Mouse (Mus musculus) Patski (cell line): ENCODE data around the gene Wfdc9. TPM values are rescaled to one million over a fixed set of nuclear protein-coding genes. Genes with fewer than 3 reads are reported as not detected.
"Not testable (repeated sequence)": the region's sequence is repeated elsewhere in the genome, so short reads cannot be mapped to it uniquely, and the experiment has no call there.

Source experiments
- ATAC-seq: fragments of 100-300 bp; one replicate; pipeline ENCODE4 v1.8.0; 2021
- CTCF ChIA-PET: fragments of 350-600 bp; sonication (Branson Sonifier 250); formaldehyde crosslinking; loops from one replicate; lab custom pipeline; 2022; ENCODE audit warnings: inconsistent platforms; lab: Charles Lee
- POLR2A ChIA-PET: fragments of 350-600 bp; sonication (Branson Sonifier 250); formaldehyde crosslinking; loops from one replicate; lab custom pipeline; 2022; ENCODE audit warnings: antibody characterized with exemption, inconsistent platforms; lab: Charles Lee
- DNase-seq: peaks from one replicate; pipeline ENCODE4 v3.0.0-alpha.2; 2011; ENCODE audit warnings: low read depth, low spot score
- H3K27me3 ChIP-seq: fragments of 371-371 bp; one replicate; pipeline ENCODE4 v1.5.1; 2021
- CTCF ChIP-seq: fragments of 100-300 bp; IDR thresholded peaks from one replicate; pipeline ENCODE4 v1.5.1; 2021
- in situ Hi-C: fragments of 300-500 bp; cut with MboI; formaldehyde crosslinking; loops from 3 replicates; pipeline ENCODE4 v1.11.1; 2018; ENCODE audit warnings: low pct_unique_long_range_greater_than_20kb, mixed read lengths
- polyA plus RNA-seq: library from polyadenylated mRNA; unstranded; gene quantifications from one replicate; pipeline ENCODE4 v1.2.3, GENCODE M21; 2021

Wfdc9 gene
- polyA plus RNA-seq, 1 experiment from 2014 or later, result not detected

- peaks cover 7% of the 10 kb centered on the region for H3K27me3 ChIP-seq
- peak; percentile 28 for TF ChIP-seq CTCF
- DNase-seq, result no peak
- in situ Hi-C loops, result no loop called here
- ChIA-PET CTCF (interaction anchor here (0.9 kb wide), 1 partner anchor 13 kb away, joined by 3 read pairs; no protein-coding TSS in a partner anchor), POLR2A (no interaction called here)
- no peak for ATAC-seq
These were observed 21.1 kb downstream of the Wfdc9 start for GRCm38 (mm10) chr2:164635266-164635665.

DNA sequence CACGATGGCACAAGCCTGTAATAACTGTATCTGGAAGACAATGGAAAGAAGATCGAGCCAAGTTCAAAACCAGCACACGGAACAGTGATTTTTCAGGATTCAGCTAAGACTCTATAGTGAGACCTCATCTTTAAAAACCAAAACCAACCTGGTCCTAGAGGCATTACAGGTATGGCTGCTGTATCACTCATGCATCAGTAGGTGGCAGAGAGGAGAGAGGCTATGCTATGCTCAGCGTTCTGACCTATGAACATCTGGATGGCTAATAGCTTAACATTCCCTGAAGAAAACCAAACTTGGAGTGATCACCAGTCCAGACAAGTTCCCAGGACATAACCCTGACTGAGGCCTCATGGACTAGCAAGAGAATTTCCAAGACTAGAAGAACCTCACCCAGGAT is 34.6 kb downstream of the Wfdc9 start:
- TF ChIP-seq CTCF, result no peak
- ChIA-PET CTCF (no interaction called here), POLR2A (interaction anchor here (0.6 kb wide), 1 partner anchor 41 kb away, joined by 3 read pairs; no protein-coding TSS in a partner anchor)
- DNase-seq, result no peak
- ATAC-seq, result no peak
- H3K27me3 ChIP-seq, result peaks cover 11% of the 10 kb centered on the region
- in situ Hi-C loops, result no loop called here

- in situ Hi-C loops, result no loop called here
- POLR2A ChIA-PET, result no interaction called here
- DNase-seq, result no peak
- TF ChIP-seq CTCF, result no peak
- H3K27me3 ChIP-seq, result peaks cover 4% of the 10 kb centered on the region
- no peak for ATAC-seq
- CTCF ChIA-PET, result interaction anchor here (1.4 kb wide), 1 partner anchor 10 kb away, joined by 6 read pairs; no protein-coding TSS in a partner anchor
These were observed 37.3 kb downstream of the Wfdc9 start for GRCm38 (mm10) chr2:164619050-164619449.

DNA sequence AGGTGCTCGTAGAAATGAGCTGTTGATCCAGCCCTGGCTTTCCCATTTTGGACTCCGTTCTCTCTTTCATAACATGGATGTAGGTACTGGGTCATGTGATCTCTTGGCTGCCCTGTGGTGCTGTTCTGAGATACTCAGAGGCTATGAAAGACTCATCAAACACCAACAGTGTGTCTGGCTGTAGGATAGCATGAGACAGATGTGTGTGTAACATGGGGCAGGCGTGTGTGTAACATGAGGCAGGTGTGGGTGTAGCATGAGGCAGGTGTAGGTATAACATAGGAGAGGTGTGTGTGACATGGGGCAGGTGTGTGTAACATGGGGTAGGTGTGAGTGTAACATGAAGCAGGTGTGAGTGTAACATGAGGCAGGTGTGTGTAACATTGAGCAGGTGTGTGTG is 41.0 kb downstream of the Wfdc9 start:
- in situ Hi-C loops, result no loop called here
- DNase-seq, result no peak
- no peak for TF ChIP-seq CTCF
- ChIA-PET POLR2A (no interaction called here), CTCF (no interaction called here)
- no peaks in the 10 kb centered on the region for H3K27me3 ChIP-seq
- ATAC-seq, result no peak

GRCm38 (mm10) chr2:164613471-164613870 is 42.9 kb downstream of the Wfdc9 start, which contains the start of the genes Wfdc6b and Wfdc8:
Gene Wfdc6b (plus strand): TSS chr2:164613522.
Gene Wfdc8 (minus strand): TSS chr2:164613626.
- CTCF ChIA-PET, DNase-seq: not testable (repeated sequence)

DNA sequence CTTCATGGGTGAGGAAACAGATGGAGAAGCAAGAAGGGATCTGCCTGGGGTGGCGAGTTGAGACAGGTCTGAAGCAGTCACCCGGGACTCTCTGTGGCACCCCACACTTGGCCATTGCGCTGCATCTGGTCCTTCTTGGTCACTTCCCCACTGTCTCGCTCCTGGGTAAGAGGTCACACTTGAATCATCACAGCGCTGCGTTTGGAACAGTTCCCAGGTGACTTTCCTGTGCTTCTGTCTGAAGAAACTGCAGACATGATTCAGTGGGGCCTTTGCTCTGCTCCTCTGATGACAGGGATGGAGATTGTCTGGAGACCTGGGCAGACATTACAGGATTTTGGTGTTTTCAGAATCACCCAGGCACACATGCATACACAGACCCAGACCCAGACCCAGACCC is 47.6 kb downstream of the Wfdc9 start:
- in situ Hi-C loops, result no loop called here
- ChIA-PET CTCF (no interaction called here), POLR2A (no interaction called here)
- no peak for TF ChIP-seq CTCF
- ATAC-seq (no peak), DNase-seq (peak; percentile 88)
- H3K27me3 ChIP-seq, result no peaks in the 10 kb centered on the region

More at GRCm38 (mm10) chr2:164613471-164613870, 42.9 kb downstream of the Wfdc9 start, which contains the start of the genes Wfdc6b and Wfdc8:
- H3K27me3 ChIP-seq, POLR2A ChIA-PET, ATAC-seq, in situ Hi-C loops: not testable (repeated sequence)

DNA sequence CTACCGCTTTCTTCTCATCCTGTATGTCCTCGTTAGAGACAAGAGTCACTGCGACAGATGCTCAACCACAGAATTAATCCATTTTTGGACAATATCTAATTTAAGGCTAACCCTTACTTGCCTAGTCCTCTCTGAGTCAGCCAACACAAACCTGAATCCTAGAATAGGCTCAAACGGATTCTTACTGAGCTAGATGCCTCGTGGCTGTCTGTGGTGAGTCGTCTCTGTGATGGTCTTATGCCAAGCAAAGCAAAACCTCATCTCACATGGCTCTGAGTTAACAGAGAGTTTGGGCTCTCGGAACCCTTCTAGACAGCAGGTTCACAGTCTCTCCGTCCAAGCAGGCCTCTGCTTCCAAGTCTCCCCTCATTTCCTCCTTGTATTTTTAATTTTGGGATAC is 52.0 kb downstream of the Wfdc9 start:
- no peak for ATAC-seq
- in situ Hi-C loops, result no loop called here
- ChIA-PET CTCF (interaction anchor here (1.0 kb wide), 1 partner anchor 11 kb away, joined by 3 read pairs; the partner anchor contains the start of gene Eppin), POLR2A (no interaction called here)
- TF ChIP-seq CTCF, result no peak
- H3K27me3 ChIP-seq, result no peaks in the 10 kb centered on the region
- no peak for DNase-seq

DNA sequence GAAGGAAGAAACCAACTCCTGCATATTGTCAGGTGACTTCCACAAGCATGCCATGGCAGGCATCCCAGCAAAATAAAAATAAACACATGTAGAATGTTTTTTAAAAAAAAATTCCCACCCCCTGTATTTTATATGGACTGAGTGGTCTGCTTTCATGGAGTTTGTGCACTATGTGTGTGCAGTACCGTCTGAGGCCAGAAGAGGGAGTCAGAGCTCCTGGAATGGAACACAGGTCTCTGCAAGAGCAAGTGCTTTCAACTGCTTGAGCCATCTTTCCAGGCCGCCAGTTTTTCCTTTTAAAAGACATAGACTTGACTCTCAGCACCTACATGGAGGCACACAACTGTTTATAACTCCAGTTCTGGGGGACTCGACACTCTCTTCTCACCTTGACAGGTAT is 52.9 kb downstream of the Wfdc9 start:
- in situ Hi-C loops, result no loop called here

GRCm38 (mm10) chr2:164600179-164600578 is 56.2 kb downstream of the Wfdc9 start:
- ATAC-seq (no peak), DNase-seq (no peak)
- peaks cover 2% of the 10 kb centered on the region for H3K27me3 ChIP-seq
- in situ Hi-C loops, result no loop called here
- peak; percentile 35 for TF ChIP-seq CTCF
- POLR2A ChIA-PET, result no interaction called here
- CTCF ChIA-PET, result no interaction called here

More for the DNA sequence above, 52.9 kb downstream of the Wfdc9 start:
- POLR2A ChIA-PET, result no interaction called here
- no peak for TF ChIP-seq CTCF
- ATAC-seq (no peak), DNase-seq (no peak)
- H3K27me3 ChIP-seq, result no peaks in the 10 kb centered on the region
- CTCF ChIA-PET, result interaction anchor here (1.0 kb wide), 1 partner anchor 10 kb away, joined by 3 read pairs; the partner anchor contains the start of gene Eppin

Other genes with a start within 250 kb of the Wfdc9 start
- gene Sdc4, start 212.7 kb downstream of the Wfdc9 start, polyA plus RNA-seq, result 672 TPM
- 55.1 TPM for gene Sys1, start 199.6 kb downstream of the Wfdc9 start, polyA plus RNA-seq
- gene Gm20458, start 195.6 kb downstream of the Wfdc9 start, polyA plus RNA-seq, result 18.5 TPM
- 0.39 TPM for gene Trp53tg5, start 182.9 kb downstream of the Wfdc9 start, polyA plus RNA-seq
- gene Dbndd2, start 170.5 kb downstream of the Wfdc9 start, polyA plus RNA-seq, result 48.8 TPM
- 136 TPM for gene Pigt, start 159.1 kb downstream of the Wfdc9 start, polyA plus RNA-seq
- gene Wfdc2, start 94.2 kb downstream of the Wfdc9 start, polyA plus RNA-seq, result 0.15 TPM
- not detected for gene Spint3, start 83.1 kb downstream of the Wfdc9 start, polyA plus RNA-seq
- gene Wfdc6a, start 71.1 kb downstream of the Wfdc9 start, polyA plus RNA-seq, result not detected
- gene Eppin, start 63.0 kb downstream of the Wfdc9 start, polyA plus RNA-seq, result not detected
- gene Wfdc6b, start 43.1 kb downstream of the Wfdc9 start, polyA plus RNA-seq, result not detected
- not detected for gene Wfdc8, start 43.0 kb downstream of the Wfdc9 start, polyA plus RNA-seq
- gene Wfdc16, start 17.8 kb downstream of the Wfdc9 start, polyA plus RNA-seq, result not detected
- gene Wfdc10, start 537 bp downstream of the Wfdc9 start, polyA plus RNA-seq, result not detected
- gene Wfdc11, start 17.5 kb upstream of the Wfdc9 start, polyA plus RNA-seq, result not detected
- gene Wfdc13, start 28.5 kb upstream of the Wfdc9 start, polyA plus RNA-seq, result not detected
- not detected for gene Spint4, start 41.9 kb upstream of the Wfdc9 start, polyA plus RNA-seq
- gene Spint5, start 58.7 kb upstream of the Wfdc9 start, polyA plus RNA-seq, result not detected
- 0.47 TPM for gene Wfdc3, start 89.3 kb upstream of the Wfdc9 start, polyA plus RNA-seq
- 49.8 TPM for gene Dnttip1, start 89.4 kb upstream of the Wfdc9 start, polyA plus RNA-seq
- 106 TPM for gene Ube2c, start 113.3 kb upstream of the Wfdc9 start, polyA plus RNA-seq
- 0.18 TPM for gene Tnnc2, start 123.4 kb upstream of the Wfdc9 start, polyA plus RNA-seq
- 50.3 TPM for gene Snx21, start 129.2 kb upstream of the Wfdc9 start, polyA plus RNA-seq
- gene Acot8, start 148.3 kb upstream of the Wfdc9 start, polyA plus RNA-seq, result 23.3 TPM
- gene Zswim3, start 148.5 kb upstream of the Wfdc9 start, polyA plus RNA-seq, result 6.8 TPM
- gene Zswim1, start 166.1 kb upstream of the Wfdc9 start, polyA plus RNA-seq, result 13.2 TPM
- gene Spata25, start 172.0 kb upstream of the Wfdc9 start, polyA plus RNA-seq, result 0.14 TPM
- gene Ctsa, start 176.3 kb upstream of the Wfdc9 start, polyA plus RNA-seq, result 479 TPM
- gene Neurl2, start 176.9 kb upstream of the Wfdc9 start, polyA plus RNA-seq, result 2.6 TPM
- 9.4 TPM for gene Pltp, start 201.1 kb upstream of the Wfdc9 start, polyA plus RNA-seq
- 38.7 TPM for gene Pcif1, start 222.7 kb upstream of the Wfdc9 start, polyA plus RNA-seq